Mouse (Mus musculus) Muller cell, postnatal 12 days (primary cell): ENCODE results near the gene Zfp324.
"Not testable (repeated sequence)": the region's sequence is repeated elsewhere in the genome, so short reads cannot be mapped to it uniquely, and the experiment has no call there.

Experiments used
- DNase-seq: peaks from one replicate; pipeline ENCODE4 v3.0.0-alpha.2; 2015; ENCODE audit errors: inconsistent ontology term

Gene Zfp324

GRCm38 (mm10) chr7:12965678-12966091, at the start of gene Zfp324:
Gene Zfp324 (plus strand): TSS chr7:12965838.
- DNase-seq, result peak; percentile 90

- DNase-seq, result not testable (repeated sequence)
Observed at GRCm38 (mm10) chr7:12920495-12920894, 45.1 kb upstream of the Zfp324 start.

- no peak for DNase-seq
Observed at GRCm38 (mm10) chr7:12921318-12921704, 44.3 kb upstream of the Zfp324 start.

- peak; percentile 97 for DNase-seq
Observed at GRCm38 (mm10) chr7:12921705-12922465, 43.8 kb upstream of the Zfp324 start, which contains the start of gene Rps5. Gene Rps5 (plus strand): TSS chr7:12922290.

GRCm38 (mm10) chr7:12922729-12923128, 42.9 kb upstream of the Zfp324 start:
- DNase-seq, result peak; percentile 5

GRCm38 (mm10) chr7:12926316-12926715, 39.3 kb upstream of the Zfp324 start:
- DNase-seq, result no peak

- no peak for DNase-seq
Observed at GRCm38 (mm10) chr7:12927191-12927680, 38.4 kb upstream of the Zfp324 start, which contains the start of gene Rnf225. Gene Rnf225 (plus strand): TSS chr7:12927416.

GRCm38 (mm10) chr7:12927693-12928589, 37.7 kb upstream of the Zfp324 start:
- DNase-seq, result peak; percentile 75

- no peak for DNase-seq
Observed at GRCm38 (mm10) chr7:12933615-12934140, 32.0 kb upstream of the Zfp324 start.

GRCm38 (mm10) chr7:12934808-12935207, 30.8 kb upstream of the Zfp324 start:
- no peak for DNase-seq

- not testable (repeated sequence) for DNase-seq
Observed at GRCm38 (mm10) chr7:12937254-12937803, 28.3 kb upstream of the Zfp324 start.

- DNase-seq, result no peak
Observed at GRCm38 (mm10) chr7:12940599-12940998, 25.0 kb upstream of the Zfp324 start.

GRCm38 (mm10) chr7:12943488-12943887, 22.1 kb upstream of the Zfp324 start:
- peak; percentile 6 for DNase-seq

- DNase-seq, result peak; percentile 94
Observed at GRCm38 (mm10) chr7:12949032-12949871, 16.4 kb upstream of the Zfp324 start.

- no peak for DNase-seq
Observed at GRCm38 (mm10) chr7:12949872-12950229, 15.8 kb upstream of the Zfp324 start.

- DNase-seq, result peak; percentile 29
Observed at GRCm38 (mm10) chr7:12954896-12955295, 10.7 kb upstream of the Zfp324 start.

GRCm38 (mm10) chr7:12957511-12957910, 8.1 kb upstream of the Zfp324 start:
- no peak for DNase-seq

- no peak for DNase-seq
Observed at GRCm38 (mm10) chr7:12958948-12959347, 6.7 kb upstream of the Zfp324 start.

- no peak for DNase-seq
Observed at GRCm38 (mm10) chr7:12959718-12960117, 5.9 kb upstream of the Zfp324 start.

- peak; percentile 93 for DNase-seq
Observed at GRCm38 (mm10) chr7:12961511-12962141, 4.0 kb upstream of the Zfp324 start.
